Mouse (Mus musculus): Measurements from ENCODE around the gene Adamts7. TPM values are rescaled to one million over a fixed set of nuclear protein-coding genes. Genes with fewer than 3 reads are reported as not detected.

Adamts7 gene
- polyA plus RNA-seq, 1 experiment from 2014 or later = 26.0 TPM

GRCm38 (mm10) chr9:90164670-90165453, 2.0 kb downstream of the Adamts7 start:
- Histone ChIP-seq H3K9ac (no peak overlapping the region), H3K4me1 (peaks cover 11% of the 10 kb centered on the region; the same call in 1 of the 2 replicates), H3K27me3 (no peaks in the 10 kb centered on the region), H3K36me3 (no peaks in the 10 kb centered on the region), H3K4me3 (peak overlapping the region; percentile 81; the same call in 1 of the 2 replicates), H3K9me3 (no peaks in the 10 kb centered on the region), H3K27ac (no peak overlapping the region), H3K4me2 (replicated peaks) (peak overlapping the region; percentile 86)
- WGBS = 52% methylated on average over 4 of the region's 4 CpGs
- no peak for ATAC-seq (ENCODE audit: insufficient number of reproducible peaks, insufficient read depth, low FRiP score, low TSS enrichment)

GRCm38 (mm10) chr9:90165590-90165989, 2.7 kb downstream of the Adamts7 start:
- Histone ChIP-seq H3K4me2 (replicated peaks) (no peak overlapping the region), H3K9me3 (no peaks in the 10 kb centered on the region), H3K4me3 (no peak overlapping the region), H3K27me3 (no peaks in the 10 kb centered on the region), H3K36me3 (no peaks in the 10 kb centered on the region), H3K27ac (no peak overlapping the region), H3K9ac (no peak overlapping the region), H3K4me1 (peaks cover 11% of the 10 kb centered on the region; the same call in 1 of the 2 replicates)
- WGBS = 93% methylated on average over 4 of the region's 4 CpGs
- no peak for ATAC-seq (ENCODE audit: insufficient number of reproducible peaks, insufficient read depth, low FRiP score, low TSS enrichment)

GRCm38 (mm10) chr9:90166615-90167014, 3.7 kb downstream of the Adamts7 start:
- Histone ChIP-seq H3K27ac (no peak overlapping the region), H3K4me1 (peaks cover 11% of the 10 kb centered on the region; the same call in 1 of the 2 replicates), H3K36me3 (peaks cover 5% of the 10 kb centered on the region), H3K9me3 (no peaks in the 10 kb centered on the region), H3K4me3 (no peak overlapping the region), H3K9ac (no peak overlapping the region), H3K27me3 (no peaks in the 10 kb centered on the region), H3K4me2 (replicated peaks) (no peak overlapping the region)
- WGBS = 84% methylated on average over 5 of the region's 5 CpGs
- ATAC-seq (ENCODE audit: insufficient number of reproducible peaks, insufficient read depth, low FRiP score, low TSS enrichment) = no peak

GRCm38 (mm10) chr9:90169965-90170364, 7.1 kb downstream of the Adamts7 start:
- Histone ChIP-seq H3K9me3 (no peaks in the 10 kb centered on the region), H3K4me3 (no peak overlapping the region), H3K9ac (no peak overlapping the region), H3K4me2 (replicated peaks) (no peak overlapping the region), H3K36me3 (peaks cover 38% of the 10 kb centered on the region), H3K27ac (no peak overlapping the region), H3K4me1 (no peaks in the 10 kb centered on the region), H3K27me3 (no peaks in the 10 kb centered on the region)
- no peak for ATAC-seq (ENCODE audit: insufficient number of reproducible peaks, insufficient read depth, low FRiP score, low TSS enrichment)
- 70% methylated on average over 4 of the region's 4 CpGs for WGBS

- Histone ChIP-seq H3K27ac (no peak overlapping the region), H3K4me2 (replicated peaks) (no peak overlapping the region), H3K4me1 (no peaks in the 10 kb centered on the region), H3K36me3 (peaks cover 49% of the 10 kb centered on the region), H3K9me3 (no peaks in the 10 kb centered on the region), H3K9ac (no peak overlapping the region), H3K27me3 (no peaks in the 10 kb centered on the region), H3K4me3 (no peak overlapping the region)
- no peak for ATAC-seq (ENCODE audit: insufficient number of reproducible peaks, insufficient read depth, low FRiP score, low TSS enrichment)
- 91% methylated on average over 19 of the region's 19 CpGs for WGBS
These were observed 8.6 kb downstream of the Adamts7 start for GRCm38 (mm10) chr9:90171421-90171820.

- H3K9me3 ChIP-seq = no peaks in the 10 kb centered on the region
These were observed 9.9 kb downstream of the Adamts7 start for GRCm38 (mm10) chr9:90172528-90173321.

GRCm38 (mm10) chr9:90173330-90173729, 10.5 kb downstream of the Adamts7 start:
- H3K4me1 ChIP-seq = no peaks in the 10 kb centered on the region
- WGBS = 84% methylated on average over 3 of the region's 3 CpGs
- no peak for ATAC-seq (ENCODE audit: insufficient number of reproducible peaks, insufficient read depth, low FRiP score, low TSS enrichment)
- H3K9me3 ChIP-seq = no peaks in the 10 kb centered on the region
- no peak overlapping the region for H3K4me3 ChIP-seq
- no peak overlapping the region for H3K4me2 ChIP-seq (replicated peaks)
- no peak overlapping the region for H3K27ac ChIP-seq
- no peaks in the 10 kb centered on the region for H3K27me3 ChIP-seq
- H3K36me3 ChIP-seq = peaks cover 68% of the 10 kb centered on the region
- H3K9ac ChIP-seq = no peak overlapping the region

More at GRCm38 (mm10) chr9:90172528-90173321, 9.9 kb downstream of the Adamts7 start:
- Histone ChIP-seq H3K4me2 (replicated peaks) (no peak overlapping the region), H3K4me3 (no peak overlapping the region), H3K27ac (no peak overlapping the region), H3K4me1 (no peaks in the 10 kb centered on the region), H3K36me3 (peaks cover 62% of the 10 kb centered on the region), H3K27me3 (no peaks in the 10 kb centered on the region), H3K9ac (no peak overlapping the region)
- 73% methylated on average over 8 of the region's 8 CpGs for WGBS
- ATAC-seq (ENCODE audit: insufficient number of reproducible peaks, insufficient read depth, low FRiP score, low TSS enrichment) = no peak

GRCm38 (mm10) chr9:90179409-90179808, 16.5 kb downstream of the Adamts7 start:
- peaks cover 65% of the 10 kb centered on the region for H3K36me3 ChIP-seq
- 85% methylated on average over 5 of the region's 5 CpGs for WGBS

GRCm38 (mm10) chr9:90181656-90182388, 19.0 kb downstream of the Adamts7 start:
- Histone ChIP-seq H3K4me3 (no peak overlapping the region), H3K9ac (no peak overlapping the region), H3K27me3 (no peaks in the 10 kb centered on the region), H3K9me3 (no peaks in the 10 kb centered on the region), H3K4me2 (replicated peaks) (no peak overlapping the region), H3K4me1 (no peaks in the 10 kb centered on the region), H3K27ac (no peak overlapping the region), H3K36me3 (peaks cover 54% of the 10 kb centered on the region)
- 87% methylated on average over 6 of the region's 6 CpGs for WGBS
- no peak for ATAC-seq (ENCODE audit: insufficient number of reproducible peaks, insufficient read depth, low FRiP score, low TSS enrichment)

More at GRCm38 (mm10) chr9:90179409-90179808, 16.5 kb downstream of the Adamts7 start:
- Histone ChIP-seq H3K4me3 (no peak overlapping the region), H3K4me1 (no peaks in the 10 kb centered on the region), H3K9ac (no peak overlapping the region), H3K4me2 (replicated peaks) (no peak overlapping the region), H3K9me3 (no peaks in the 10 kb centered on the region), H3K27ac (no peak overlapping the region), H3K27me3 (no peaks in the 10 kb centered on the region)
- no peak for ATAC-seq (ENCODE audit: insufficient number of reproducible peaks, insufficient read depth, low FRiP score, low TSS enrichment)

GRCm38 (mm10) chr9:90182636-90183421, 20.0 kb downstream of the Adamts7 start:
- H3K9ac ChIP-seq = no peak overlapping the region
- no peak for ATAC-seq (ENCODE audit: insufficient number of reproducible peaks, insufficient read depth, low FRiP score, low TSS enrichment)
- no peak overlapping the region for H3K4me2 ChIP-seq (replicated peaks)
- no peaks in the 10 kb centered on the region for H3K9me3 ChIP-seq
- H3K4me1 ChIP-seq = no peaks in the 10 kb centered on the region
- no peak overlapping the region for H3K4me3 ChIP-seq
- no peak overlapping the region for H3K27ac ChIP-seq
- no peaks in the 10 kb centered on the region for H3K27me3 ChIP-seq
- WGBS = 82% methylated on average over 18 of the region's 18 CpGs
- peaks cover 53% of the 10 kb centered on the region for H3K36me3 ChIP-seq

- no peak overlapping the region for H3K4me2 ChIP-seq (replicated peaks)
- H3K27me3 ChIP-seq = no peaks in the 10 kb centered on the region
- ATAC-seq (ENCODE audit: insufficient number of reproducible peaks, insufficient read depth, low FRiP score, low TSS enrichment) = no peak
- peaks cover 53% of the 10 kb centered on the region for H3K36me3 ChIP-seq
- no peak overlapping the region for H3K4me3 ChIP-seq
- no peak overlapping the region for H3K9ac ChIP-seq
- H3K9me3 ChIP-seq = no peaks in the 10 kb centered on the region
- 80% methylated on average over 3 of the region's 3 CpGs for WGBS
- no peaks in the 10 kb centered on the region for H3K4me1 ChIP-seq
- no peak overlapping the region for H3K27ac ChIP-seq
These were observed 20.7 kb downstream of the Adamts7 start for GRCm38 (mm10) chr9:90183550-90183949.
